Comparison of ENCODE assay signal across 8 mouse cellular contexts in genomic region chr5:129786161-129786560, GRCm38 (mm10). TPM values are rescaled to one million over a fixed set of nuclear protein-coding genes. Genes with fewer than 3 reads are reported as not detected.
DNase-seq lines count a peak whose midpoint lies in the region; ATAC-seq and TF ChIP-seq lines count a peak whose summit lies in the region.

No protein-coding gene starts in this region.

- no peaks in the 10 kb centered on the region for H3K9me3 ChIP-seq in heart, embryonic 11.5 days (replicated peaks; ENCODE audit: control insufficient read depth, low read length)
- H3K9me3 ChIP-seq in forebrain, embryonic 10.5 days, result no peaks in the 10 kb centered on the region
- H3K9me3 ChIP-seq in liver, embryonic 12.5 days (replicated peaks), result no peaks in the 10 kb centered on the region

- peaks cover 7% of the 10 kb centered on the region for H3K4me1 ChIP-seq in heart, embryonic 11.5 days (ENCODE audit: control insufficient read depth, insufficient read depth, low read length)
- peaks cover 25% of the 10 kb centered on the region for H3K4me1 ChIP-seq in forebrain, embryonic 10.5 days
- peaks cover 43% of the 10 kb centered on the region for H3K4me1 ChIP-seq in liver, embryonic 12.5 days

- H3K79me3 ChIP-seq in C2C12 (ENCODE audit: low read depth), result peaks cover 38% of the 10 kb centered on the region

- peak overlapping the region; percentile 78 for H3K4me2 ChIP-seq in heart, embryonic 11.5 days
- H3K4me2 ChIP-seq in liver, embryonic 12.5 days, result peak overlapping the region; percentile 82

- peaks cover 56% of the 10 kb centered on the region for H3K79me2 ChIP-seq in C2C12 (ENCODE audit: control insufficient read depth, insufficient read depth)

- no peak for ATAC-seq in heart, embryonic 11.5 days (replicated peaks; ENCODE audit: insufficient number of reproducible peaks, low FRiP score, low TSS enrichment)
- ATAC-seq in liver, embryonic 12.5 days, result no peak
- no peak for ATAC-seq in megakaryocyte-erythroid progenitor cell, adult 5-6 weeks (replicated peaks; ENCODE audit: low FRiP score, low TSS enrichment, poor library complexity, severe bottlenecking)

- peak overlapping the region; percentile 83 for H3ac ChIP-seq in C2C12 (ENCODE audit: control insufficient read depth, insufficient read length, low read depth)

- DNase-seq in heart, adult 8-10 months (ENCODE audit: low spot score), result no peak
- no peak for DNase-seq in forebrain, embryonic 10.5 days (ENCODE audit: extremely low spot score, low spot score)
- DNase-seq in urinary bladder, postnatal 4 days (ENCODE audit: low spot score in 2 of 2), result no peak
- DNase-seq in frontal cortex, postnatal 25 days (ENCODE audit: low spot score in 2 of 2), result no peak

- TF ChIP-seq CTCF in C2C12 (IDR thresholded peaks at IDR 0.05; ENCODE audit: control insufficient read depth, insufficient read depth, insufficient read length), result no peak

- H3K27me3 ChIP-seq in heart, embryonic 11.5 days (ENCODE audit: control insufficient read depth, insufficient read depth, low read length), result no peaks in the 10 kb centered on the region
- H3K27me3 ChIP-seq in C2C12 (ENCODE audit: control insufficient read depth, insufficient read depth, insufficient read length), result no peaks in the 10 kb centered on the region
- no peaks in the 10 kb centered on the region for H3K27me3 ChIP-seq in forebrain, embryonic 10.5 days (ENCODE audit: poor library complexity, severe bottlenecking)
- H3K27me3 ChIP-seq in liver, embryonic 12.5 days (replicated peaks), result no peaks in the 10 kb centered on the region

- H3K4me3 ChIP-seq in heart, embryonic 11.5 days (ENCODE audit: low read depth, low read length), result peak overlapping the region; percentile 94
- H3K4me3 ChIP-seq in C2C12 (ENCODE audit: insufficient read depth, poor library complexity, severe bottlenecking), result peak overlapping the region; percentile 93
- H3K4me3 ChIP-seq in forebrain, embryonic 10.5 days, result peak overlapping the region; percentile 96
- H3K4me3 ChIP-seq in liver, embryonic 12.5 days, result peak overlapping the region; percentile 92

- H3K27ac ChIP-seq in heart, embryonic 11.5 days (ENCODE audit: low read depth, low read length), result peak overlapping the region; percentile 100
- H3K27ac ChIP-seq in forebrain, embryonic 10.5 days, result peak overlapping the region; percentile 98
- H3K27ac ChIP-seq in liver, embryonic 12.5 days, result peak overlapping the region; percentile 99

- whole genome bisulfite sequencing in heart, embryonic 11.5 days (ENCODE audit: insufficient replicate concordance), result 77% methylated on average over 6 of the region's 6 CpGs
- WGBS in forebrain, embryonic 10.5 days, result 81% methylated on average over 6 of the region's 6 CpGs
- 69% methylated on average over 6 of the region's 6 CpGs for WGBS in liver, embryonic 12.5 days (ENCODE audit: insufficient replicate concordance)

- H3K9ac ChIP-seq in heart, embryonic 11.5 days (ENCODE audit: low read depth, low read length), result peak overlapping the region; percentile 99
- H3K9ac ChIP-seq in liver, embryonic 12.5 days, result peak overlapping the region; percentile 92

- H3K36me3 ChIP-seq in heart, embryonic 11.5 days (ENCODE audit: control insufficient read depth, insufficient read depth, low read length), result peaks cover 18% of the 10 kb centered on the region
- H3K36me3 ChIP-seq in C2C12 (ENCODE audit: control insufficient read depth, insufficient read depth), result peaks cover 33% of the 10 kb centered on the region
- peaks cover 29% of the 10 kb centered on the region for H3K36me3 ChIP-seq in forebrain, embryonic 10.5 days (replicated peaks)
- H3K36me3 ChIP-seq in liver, embryonic 12.5 days, result peaks cover 28% of the 10 kb centered on the region

TF ChIP-seq in C2C12, 6 proteins besides CTCF, POLR2A, EP300 and RAD21:
- TF ChIP-seq CEBPB (IDR thresholded peaks at IDR 0.05; ENCODE audit: low read depth) (no peak), MYOG (IDR thresholded peaks at IDR 0.05; ENCODE audit: control insufficient read depth, extremely low read depth, insufficient read length) (no peak), MAX (IDR thresholded peaks at IDR 0.05) (no peak), FOSL1 (IDR thresholded peaks at IDR 0.05; ENCODE audit: insufficient read depth, low read length, poor library complexity, severe bottlenecking) (no peak), USF1 (IDR thresholded peaks at IDR 0.05; ENCODE audit: low read depth) (no peak), MYOD1 (IDR thresholded peaks at IDR 0.05; ENCODE audit: control insufficient read depth, insufficient read length, low read depth) (no peak)
TF ChIP-seq in C2C12: peak in this region for 0.

RNA-seq across cellular contexts. Expression of gene Psph, which starts 1.1 kb away (rescaled TPM):
- 33.1 and 34.9 TPM in 2 replicates for polyA plus RNA-seq in heart, embryonic 11.5 days (2014; fragmentation: Nextera tagmentation; extraction: Ambion mirVana)
- total RNA-seq in heart, adult 8-10 months (2022), result 1 to 10 TPM; 8.0 to 10.0 (median 8.6) TPM
- 131 TPM for polyA plus RNA-seq in C2C12 (2012; fragmentation: generic; extraction: Trizol)
- 42.1 and 44.9 TPM in 2 replicates for polyA plus RNA-seq in forebrain, embryonic 10.5 days (2016; fragmentation: Nextera tagmentation; extraction: Ambion mirVana)
- polyA plus RNA-seq in liver, embryonic 12.5 days (2016; fragmentation: Nextera tagmentation; extraction: Ambion mirVana), result 88.0 and 88.7 TPM in 2 replicates
- total RNA-seq in megakaryocyte-erythroid progenitor cell, adult 5-6 weeks (2014; fragmentation: Nextera tagmentation), result 17.2 and 22.8 TPM in 2 replicates
- 20.6 and 21.1 TPM in 2 replicates for total RNA-seq in megakaryocyte-erythroid progenitor cell, adult 5-6 weeks (2017)
